Mouse (Mus musculus): ENCODE data around the gene Hmgb2.
"Not testable (repeated sequence)": the region's sequence is repeated elsewhere in the genome, so short reads cannot be mapped to it uniquely, and the experiment has no call there.

The Hmgb2 gene

GRCm38 (mm10) chr8:57510791-57511315 lies 854 bp upstream of the Hmgb2 start:
- DNase-seq (ENCODE audit: low spot score), result no peak

- DNase-seq (ENCODE audit: low spot score), result peak; percentile 10
Measured at GRCm38 (mm10) chr8:57512141-57513056, 692 bp downstream of the Hmgb2 start.

GRCm38 (mm10) chr8:57513178-57513661 lies 1.5 kb downstream of the Hmgb2 start:
- DNase-seq (ENCODE audit: low spot score), result not testable (repeated sequence)

GRCm38 (mm10) chr8:57516685-57517084 lies 5.0 kb downstream of the Hmgb2 start:
- DNase-seq (ENCODE audit: low spot score), result not testable (repeated sequence)

- no peak for DNase-seq (ENCODE audit: low spot score)
Measured at GRCm38 (mm10) chr8:57517723-57518122, 6.0 kb downstream of the Hmgb2 start.

- DNase-seq (ENCODE audit: low spot score), result no peak
Measured at GRCm38 (mm10) chr8:57520186-57520786, 8.6 kb downstream of the Hmgb2 start.

- no peak for DNase-seq (ENCODE audit: low spot score)
Measured at GRCm38 (mm10) chr8:57528036-57528435, 16.3 kb downstream of the Hmgb2 start.

GRCm38 (mm10) chr8:57530238-57530637 lies 18.5 kb downstream of the Hmgb2 start:
- no peak for DNase-seq (ENCODE audit: low spot score)

- DNase-seq (ENCODE audit: low spot score), result peak; percentile 87
Measured at GRCm38 (mm10) chr8:57530666-57531349, 19.1 kb downstream of the Hmgb2 start.

GRCm38 (mm10) chr8:57532223-57532622 lies 20.5 kb downstream of the Hmgb2 start:
- DNase-seq (ENCODE audit: low spot score), result no peak

- DNase-seq (ENCODE audit: low spot score), result no peak
Measured at GRCm38 (mm10) chr8:57533106-57533505, 21.4 kb downstream of the Hmgb2 start.

- DNase-seq (ENCODE audit: low spot score), result no peak
Measured at GRCm38 (mm10) chr8:57534495-57534894, 22.8 kb downstream of the Hmgb2 start.

GRCm38 (mm10) chr8:57536167-57536566 lies 24.5 kb downstream of the Hmgb2 start:
- DNase-seq (ENCODE audit: low spot score), result no peak

GRCm38 (mm10) chr8:57538601-57539000 lies 26.9 kb downstream of the Hmgb2 start:
- no peak for DNase-seq (ENCODE audit: low spot score)

- peak; percentile 79 for DNase-seq (ENCODE audit: low spot score)
Measured at GRCm38 (mm10) chr8:57540110-57540838, 28.6 kb downstream of the Hmgb2 start.

GRCm38 (mm10) chr8:57540951-57541350 lies 29.2 kb downstream of the Hmgb2 start:
- no peak for DNase-seq (ENCODE audit: low spot score)

GRCm38 (mm10) chr8:57541405-57541804 lies 29.7 kb downstream of the Hmgb2 start:
- no peak for DNase-seq (ENCODE audit: low spot score)

- DNase-seq (ENCODE audit: low spot score), result no peak
Measured at GRCm38 (mm10) chr8:57546401-57546800, 34.7 kb downstream of the Hmgb2 start.

GRCm38 (mm10) chr8:57546834-57547233 lies 35.1 kb downstream of the Hmgb2 start:
- DNase-seq (ENCODE audit: low spot score), result no peak

GRCm38 (mm10) chr8:57547581-57547980 lies 35.9 kb downstream of the Hmgb2 start:
- no peak for DNase-seq (ENCODE audit: low spot score)

All from urinary bladder, postnatal 14 days (tissue).